Mouse (Mus musculus) megakaryocyte, embryonic 14.5 days (primary cell): ENCODE results near the gene Olfr1394.

Experiments
- FLI1 ChIP-seq: IDR thresholded peaks from 2 replicates; pipeline ENCODE4 v1.6.1; 2012; ENCODE audit warnings: low read length, inconsistent platforms, mixed read lengths
- GATA1 ChIP-seq: IDR thresholded peaks from 3 replicates; pipeline ENCODE4 v1.6.1; 2012; ENCODE audit warnings: mixed read lengths, low read length, inconsistent platforms, borderline replicate concordance

DNA sequence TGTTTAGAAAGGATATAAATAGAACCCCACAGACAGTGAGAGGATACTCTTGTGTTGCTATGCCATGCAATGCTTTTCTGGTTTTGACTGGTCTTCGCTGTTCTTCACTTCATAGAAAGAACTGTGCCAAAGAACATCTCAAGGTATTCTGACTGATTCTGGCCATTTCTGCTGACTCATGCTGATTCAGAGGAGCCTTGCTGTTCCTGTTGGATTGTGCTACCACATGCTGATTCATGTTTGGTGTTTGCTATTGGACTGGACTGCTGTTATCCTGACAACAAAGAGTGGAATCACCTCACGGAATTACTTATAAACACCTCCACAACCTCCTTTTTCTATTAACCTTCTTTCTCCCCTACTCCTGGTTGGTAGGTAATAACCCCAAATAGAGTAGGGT, 30.0 kb upstream of the Olfr1394 start:
- TF ChIP-seq GATA1, result no peak
- no peak for TF ChIP-seq FLI1
